Mouse (Mus musculus): ENCODE measurements around the gene Wwp2. TPM values are rescaled to one million over a fixed set of nuclear protein-coding genes. Genes with fewer than 3 reads are reported as not detected.

The Wwp2 gene
- total RNA-seq, 1 experiment = 49.2 TPM

DNA sequence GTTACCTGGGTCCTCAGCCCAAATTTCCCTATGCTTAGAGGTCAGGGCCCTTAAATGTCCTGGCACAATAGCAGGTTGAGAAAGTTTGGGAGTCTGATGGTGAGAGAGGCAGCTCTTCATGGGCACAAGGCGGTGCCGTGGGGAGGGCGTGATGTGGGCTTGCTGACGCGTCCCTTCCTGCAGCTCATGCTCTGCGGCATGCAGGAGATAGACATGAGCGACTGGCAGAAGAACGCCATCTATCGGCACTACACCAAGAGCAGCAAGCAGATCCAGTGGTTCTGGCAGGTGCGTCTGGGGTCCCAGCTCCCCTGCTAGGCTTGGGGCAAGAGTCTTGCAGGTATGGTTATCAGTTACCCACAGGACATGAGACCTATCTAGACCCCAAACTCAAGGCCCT, 119.1 kb downstream of the Wwp2 start:
- Histone ChIP-seq H3K4me3 (ENCODE audit: insufficient read depth in 1 of 2, low read depth in 1 of 2, low read length in 2 of 2, poor library complexity in 1 of 2, severe bottlenecking in 1 of 2) (no peak overlapping the region), H3K27ac (ENCODE audit: insufficient read depth, low read depth, low read length, poor library complexity, severe bottlenecking) (no peak overlapping the region), H3K9me3 (ENCODE audit: control insufficient read depth, insufficient read depth, low read depth, low read length) (no peaks in the 10 kb centered on the region), H3K36me3 (ENCODE audit: control insufficient read depth, insufficient read depth, low read length, poor library complexity, severe bottlenecking) (peaks cover 13% of the 10 kb centered on the region), H3K9ac (ENCODE audit: insufficient read depth, low read depth, low read length, poor library complexity, severe bottlenecking) (no peak overlapping the region), H3K4me1 (ENCODE audit: control insufficient read depth in 2 of 2, insufficient read depth in 2 of 2, low read length in 2 of 2, poor library complexity in 1 of 2) (peaks cover 0 to 2% of the 10 kb centered on the region in 2 experiments; a peak in 1 of 4 replicates)
- TF ChIP-seq ZC3H11A (IDR thresholded peaks at IDR 0.05; ENCODE audit: borderline replicate concordance, low read depth, low read length) (no peak), ZNF384 (IDR thresholded peaks at IDR 0.05; ENCODE audit: low read depth, low read length) (no peak), MAFK (IDR thresholded peaks at IDR 0.05; ENCODE audit: insufficient read depth, low read depth, low read length) (no peak), CHD2 (IDR thresholded peaks at IDR 0.05; ENCODE audit: low read depth, low read length) (no peak), HCFC1 (IDR thresholded peaks at IDR 0.05; ENCODE audit: borderline replicate concordance, insufficient read depth, low read length) (no peak)
- in situ Hi-C loops (cut with MboI; ENCODE audit: low sequenced_read_pairs in 2 of 2, unreplicated experiment in 2 of 2) = no loop called here
- no peak for DNase-seq (ENCODE audit: low read depth, low spot score)

DNA sequence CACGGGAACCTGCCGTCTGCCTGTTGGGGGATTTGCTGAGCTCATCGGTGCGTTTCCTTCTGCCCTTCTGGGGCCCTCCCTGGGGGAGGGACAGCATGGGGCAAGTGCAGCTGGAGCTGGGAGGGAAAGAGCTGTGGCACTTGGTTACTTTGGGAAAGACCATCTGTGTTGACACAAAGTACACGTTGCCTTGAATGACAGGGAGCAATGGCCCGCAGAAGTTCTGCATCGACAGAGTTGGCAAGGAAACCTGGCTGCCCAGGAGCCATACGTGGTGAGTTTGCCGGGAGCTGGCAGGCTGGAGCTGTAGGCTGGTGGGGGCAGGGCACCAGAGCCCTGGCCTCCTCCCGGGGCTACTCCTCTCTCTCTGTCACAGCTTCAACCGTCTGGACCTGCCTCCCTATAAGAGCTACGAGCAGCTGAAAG, 120.4 kb downstream of the Wwp2 start:
- H3K36me3 ChIP-seq (ENCODE audit: control insufficient read depth, insufficient read depth, low read length, poor library complexity, severe bottlenecking) = peaks cover 13% of the 10 kb centered on the region
- H3K4me1 ChIP-seq (ENCODE audit: control insufficient read depth in 2 of 2, insufficient read depth in 2 of 2, low read length in 2 of 2, poor library complexity in 1 of 2) = peaks cover 0 to 4% of the 10 kb centered on the region in 2 experiments; a peak in 1 of 4 replicates
- no peaks in the 10 kb centered on the region for H3K9me3 ChIP-seq (ENCODE audit: control insufficient read depth, insufficient read depth, low read depth, low read length)
- in situ Hi-C loops (cut with MboI; ENCODE audit: low sequenced_read_pairs in 2 of 2, unreplicated experiment in 2 of 2) = no loop called here
- no peak for DNase-seq (ENCODE audit: low read depth, low spot score)
- H3K9ac ChIP-seq (ENCODE audit: insufficient read depth, low read depth, low read length, poor library complexity, severe bottlenecking) = no peak overlapping the region
- no peak overlapping the region for H3K4me3 ChIP-seq (ENCODE audit: insufficient read depth in 1 of 2, low read depth in 1 of 2, low read length in 2 of 2, poor library complexity in 1 of 2, severe bottlenecking in 1 of 2)
- H3K27ac ChIP-seq (ENCODE audit: insufficient read depth, low read depth, low read length, poor library complexity, severe bottlenecking) = no peak overlapping the region
- TF ChIP-seq HCFC1 (IDR thresholded peaks at IDR 0.05; ENCODE audit: borderline replicate concordance, insufficient read depth, low read length) (no peak), MAFK (IDR thresholded peaks at IDR 0.05; ENCODE audit: insufficient read depth, low read depth, low read length) (no peak), CHD2 (IDR thresholded peaks at IDR 0.05; ENCODE audit: low read depth, low read length) (no peak), ZNF384 (IDR thresholded peaks at IDR 0.05; ENCODE audit: low read depth, low read length) (no peak), ZC3H11A (IDR thresholded peaks at IDR 0.05; ENCODE audit: borderline replicate concordance, low read depth, low read length) (no peak)

DNA sequence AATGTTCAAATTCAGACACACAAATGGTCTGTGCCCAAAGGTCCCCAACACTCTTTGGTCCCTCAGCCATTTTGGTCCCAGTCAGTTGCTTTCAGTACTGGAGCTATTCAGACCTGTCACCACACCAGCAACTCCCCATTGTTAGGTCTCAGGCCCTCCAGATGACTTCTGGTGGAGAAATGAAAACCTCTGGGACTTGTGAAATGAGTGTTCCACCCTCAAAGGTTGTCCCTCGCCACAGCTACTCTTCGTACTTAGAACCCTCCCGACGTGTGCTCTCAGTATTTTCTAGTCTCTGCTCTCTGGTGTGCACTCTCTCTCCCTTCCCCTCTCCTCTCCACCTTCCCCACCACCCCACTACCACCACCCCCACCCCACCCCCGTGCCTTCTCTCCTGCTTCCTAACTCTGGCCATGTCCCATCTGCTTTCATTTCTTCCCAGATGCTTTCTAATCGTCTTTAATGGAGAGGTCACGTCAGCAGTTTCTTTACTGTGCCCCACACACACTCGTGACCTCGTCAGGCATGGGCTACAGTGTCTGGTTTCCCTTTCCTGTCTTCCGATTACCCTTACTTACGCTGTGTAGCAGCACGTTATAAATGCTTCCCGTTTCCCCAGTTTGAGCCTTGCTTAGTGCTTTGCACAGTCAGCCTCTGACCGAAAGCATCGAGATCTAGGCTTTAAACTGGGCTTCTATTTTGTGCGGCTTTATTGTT, 124.8 kb downstream of the Wwp2 start:
- no peak overlapping the region for H3K9ac ChIP-seq (ENCODE audit: insufficient read depth, low read depth, low read length, poor library complexity, severe bottlenecking)
- no peak for DNase-seq (ENCODE audit: low read depth, low spot score)
- peaks cover 0 to 4% of the 10 kb centered on the region in 2 experiments; a peak in 1 of 4 replicates for H3K4me1 ChIP-seq (ENCODE audit: control insufficient read depth in 2 of 2, insufficient read depth in 2 of 2, low read length in 2 of 2, poor library complexity in 1 of 2)
- no peaks in the 10 kb centered on the region for H3K9me3 ChIP-seq (ENCODE audit: control insufficient read depth, insufficient read depth, low read depth, low read length)
- no peak overlapping the region for H3K4me3 ChIP-seq (ENCODE audit: insufficient read depth in 1 of 2, low read depth in 1 of 2, low read length in 2 of 2, poor library complexity in 1 of 2, severe bottlenecking in 1 of 2)
- H3K27ac ChIP-seq (ENCODE audit: insufficient read depth, low read depth, low read length, poor library complexity, severe bottlenecking) = no peak overlapping the region
- H3K36me3 ChIP-seq (ENCODE audit: control insufficient read depth, insufficient read depth, low read length, poor library complexity, severe bottlenecking) = peaks cover 11% of the 10 kb centered on the region
- TF ChIP-seq HCFC1 (IDR thresholded peaks at IDR 0.05; ENCODE audit: borderline replicate concordance, insufficient read depth, low read length) (no peak), ZC3H11A (IDR thresholded peaks at IDR 0.05; ENCODE audit: borderline replicate concordance, low read depth, low read length) (no peak), ZNF384 (IDR thresholded peaks at IDR 0.05; ENCODE audit: low read depth, low read length) (no peak), CHD2 (IDR thresholded peaks at IDR 0.05; ENCODE audit: low read depth, low read length) (no peak), MAFK (IDR thresholded peaks at IDR 0.05; ENCODE audit: insufficient read depth, low read depth, low read length) (no peak)
- in situ Hi-C loops (cut with MboI; ENCODE audit: low sequenced_read_pairs in 2 of 2, unreplicated experiment in 2 of 2) = no loop called here

DNA sequence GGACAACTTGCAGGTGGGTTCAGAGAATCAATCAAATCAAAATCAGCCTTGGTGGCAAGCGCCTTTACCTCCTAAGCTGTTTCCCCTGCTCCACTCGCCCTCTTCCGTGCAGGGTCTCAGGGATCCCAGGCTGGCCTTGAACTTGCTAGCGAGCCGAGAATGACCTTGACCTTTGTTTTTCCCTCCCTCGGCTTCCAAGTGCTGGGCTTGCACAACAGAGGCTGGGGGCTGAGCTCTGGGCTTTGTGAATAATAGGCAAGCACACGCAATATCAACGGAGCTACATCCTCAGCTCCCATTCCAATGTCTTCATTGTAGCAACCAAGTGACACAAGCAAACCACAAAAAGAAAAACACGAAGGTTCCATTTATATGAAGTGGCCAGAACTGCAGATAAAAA, 126.0 kb downstream of the Wwp2 start:
- no peaks in the 10 kb centered on the region for H3K9me3 ChIP-seq (ENCODE audit: control insufficient read depth, insufficient read depth, low read depth, low read length)
- DNase-seq (ENCODE audit: low read depth, low spot score) = no peak
- peaks cover 8% of the 10 kb centered on the region; the same call in 1 of the 2 replicates for H3K36me3 ChIP-seq (ENCODE audit: control insufficient read depth, insufficient read depth, low read length, poor library complexity, severe bottlenecking)
- in situ Hi-C loops (cut with MboI; ENCODE audit: low sequenced_read_pairs in 2 of 2, unreplicated experiment in 2 of 2) = no loop called here
- no peak for TF ChIP-seq ZC3H11A (IDR thresholded peaks at IDR 0.05; ENCODE audit: borderline replicate concordance, low read depth, low read length)
- TF ChIP-seq MAFK (IDR thresholded peaks at IDR 0.05; ENCODE audit: insufficient read depth, low read depth, low read length) = no peak
- no peak for TF ChIP-seq CHD2 (IDR thresholded peaks at IDR 0.05; ENCODE audit: low read depth, low read length)
- no peak for TF ChIP-seq HCFC1 (IDR thresholded peaks at IDR 0.05; ENCODE audit: borderline replicate concordance, insufficient read depth, low read length)
- no peak for TF ChIP-seq ZNF384 (IDR thresholded peaks at IDR 0.05; ENCODE audit: low read depth, low read length)
- no peak overlapping the region for H3K4me3 ChIP-seq (ENCODE audit: insufficient read depth in 1 of 2, low read depth in 1 of 2, low read length in 2 of 2, poor library complexity in 1 of 2, severe bottlenecking in 1 of 2)
- no peak overlapping the region for H3K27ac ChIP-seq (ENCODE audit: insufficient read depth, low read depth, low read length, poor library complexity, severe bottlenecking)
- peaks cover 0 to 4% of the 10 kb centered on the region in 2 experiments; a peak in 1 of 4 replicates for H3K4me1 ChIP-seq (ENCODE audit: control insufficient read depth in 2 of 2, insufficient read depth in 2 of 2, low read length in 2 of 2, poor library complexity in 1 of 2)
- no peak overlapping the region for H3K9ac ChIP-seq (ENCODE audit: insufficient read depth, low read depth, low read length, poor library complexity, severe bottlenecking)

Data from ES-E14 (cell line).